Mouse (Mus musculus) intestine, postnatal 0 days (tissue): ENCODE data around the gene Gjb3. TPM values are rescaled to one million over a fixed set of nuclear protein-coding genes. Genes with fewer than 3 reads are reported as not detected.

Experiments used
- ATAC-seq: fragments of 200-750 bp; cut with Nextera tagmentation; 2 replicates; pipeline ENCODE4 v1.8.0; 2017; ENCODE audit warnings: mild to moderate bottlenecking, moderate TSS enrichment, moderate library complexity
- H3K27ac ChIP-seq: fragments of 300-500 bp; sonication (generic); 2 replicates; pipeline ENCODE4 v1.5.1; 2014; ENCODE audit warnings: mild to moderate bottlenecking, low read depth, low read length, moderate library complexity
- H3K27me3 ChIP-seq: fragments of 300-500 bp; sonication (generic); replicated peaks from 2 replicates; pipeline ENCODE4 v1.6.1; 2014; ENCODE audit warnings: low read length, mixed read lengths; ENCODE audit not compliant: control insufficient read depth, insufficient read depth
- H3K36me3 ChIP-seq: fragments of 300-500 bp; sonication (generic); 2 replicates; pipeline ENCODE4 v1.6.1; 2014; ENCODE audit warnings: mild to moderate bottlenecking, moderate library complexity; ENCODE audit not compliant: control insufficient read depth, insufficient read depth
- H3K4me1 ChIP-seq: fragments of 300-500 bp; sonication (generic); replicated peaks from 2 replicates; pipeline ENCODE4 v1.6.1; 2014; ENCODE audit warnings: antibody characterized with exemption, low read length, mixed read lengths; ENCODE audit not compliant: control insufficient read depth, insufficient read depth
- H3K4me2 ChIP-seq: fragments of 300-500 bp; sonication (generic); replicated peaks from 2 replicates; pipeline ENCODE4 v1.6.1; 2014; ENCODE audit warnings: low read depth, mild to moderate bottlenecking, moderate library complexity
- H3K4me3 ChIP-seq: fragments of 300-500 bp; sonication (generic); 2 replicates; pipeline ENCODE4 v1.5.1; 2014; ENCODE audit warnings: low read depth, low read length
- H3K9ac ChIP-seq: fragments of 300-500 bp; sonication (generic); 2 replicates; pipeline ENCODE4 v1.6.1; 2014; ENCODE audit warnings: mild to moderate bottlenecking, low read depth, low read length
- H3K9me3 ChIP-seq: fragments of 300-500 bp; sonication (generic); 2 replicates; pipeline ENCODE4 v1.6.1; 2016; ENCODE audit warnings: mixed run types; ENCODE audit not compliant: control insufficient read depth
- CTCF ChIP-seq: sonication (generic); IDR thresholded peaks from 2 replicates; pipeline ENCODE4 v1.5.1; 2016; ENCODE audit warnings: low read depth, mild to moderate bottlenecking, control low read depth, antibody characterized with exemption, moderate library complexity
- WGBS: fragments of 180-500 bp; shearing (Covaris S2); extraction: QIAGEN DNeasy Blood & Tissue Kit; methylation state at CpG from one replicate; pipeline ENCODE4 v1.1.7; 2014; 5-methylcytosine and 5-hydroxymethylcytosine counted together
- polyA plus RNA-seq: library from polyadenylated mRNA; unstranded; fragments of >200 nt; fragmentation: Nextera tagmentation; extraction: Ambion mirVana; gene quantifications from 2 replicates; pipeline ENCODE4 v1.2.1, GENCODE M21; 2015

Gene Gjb3
- polyA plus RNA-seq, 1 experiment from 2014 or later: 1.3 TPM

DNA sequence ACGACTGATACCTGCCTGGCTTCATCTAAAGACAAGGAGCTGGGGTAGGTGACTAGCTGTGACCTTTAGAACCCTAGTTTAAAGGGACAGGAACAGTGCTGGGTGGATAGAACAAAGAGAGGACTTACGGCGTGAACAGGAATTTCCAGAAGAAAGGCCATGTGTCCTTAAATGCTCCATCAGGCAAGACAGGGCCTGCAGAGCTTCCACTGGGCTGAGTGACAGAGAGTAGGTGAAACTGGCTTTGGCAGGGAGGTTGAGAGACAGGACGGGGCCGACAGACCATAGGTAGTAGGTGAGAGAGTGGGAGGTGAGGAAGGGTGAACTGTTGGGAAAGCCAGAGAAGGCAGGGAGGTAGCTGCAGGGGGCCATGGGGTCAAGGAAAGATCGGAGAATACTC lies 10.7 kb upstream of the Gjb3 start:
- WGBS: 45% methylated on average over 6 of the region's 6 CpGs
- ATAC-seq: no peak
- no peak for TF ChIP-seq CTCF
- Histone ChIP-seq H3K9me3 (no peaks in the 10 kb centered on the region), H3K27me3 (no peaks in the 10 kb centered on the region), H3K4me2 (no peak overlapping the region), H3K4me3 (no peak overlapping the region), H3K27ac (no peak overlapping the region), H3K4me1 (no peaks in the 10 kb centered on the region), H3K9ac (no peak overlapping the region), H3K36me3 (no peaks in the 10 kb centered on the region)

DNA sequence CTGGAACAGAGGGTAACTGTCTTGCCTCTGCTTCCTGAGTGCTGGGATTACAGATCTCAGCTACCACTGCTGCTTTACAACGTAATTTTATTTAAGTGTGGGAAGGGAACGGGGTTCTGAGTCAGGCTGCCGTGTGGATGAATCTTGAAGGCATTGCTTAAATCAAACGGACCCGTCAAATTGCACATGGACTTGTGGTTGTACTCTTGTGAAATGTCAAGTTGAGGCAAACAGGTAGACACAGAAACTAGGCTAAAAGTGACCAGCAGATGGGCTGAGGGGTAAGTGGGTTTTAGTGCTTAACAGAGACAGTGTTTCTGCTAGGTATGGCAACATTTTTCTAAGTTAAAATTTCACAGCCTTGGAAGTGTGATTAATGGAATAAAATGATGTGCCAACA lies 7.0 kb upstream of the Gjb3 start:
- Histone ChIP-seq H3K36me3 (no peaks in the 10 kb centered on the region), H3K27ac (no peak overlapping the region), H3K4me2 (no peak overlapping the region), H3K4me1 (no peaks in the 10 kb centered on the region), H3K9me3 (no peaks in the 10 kb centered on the region), H3K4me3 (no peak overlapping the region), H3K27me3 (no peaks in the 10 kb centered on the region), H3K9ac (no peak overlapping the region)
- WGBS: 83% methylated on average over 5 of the region's 5 CpGs
- no peak for ATAC-seq
- no peak for TF ChIP-seq CTCF

- ATAC-seq: no peak
- no peaks in the 10 kb centered on the region for H3K36me3 ChIP-seq
- no peak overlapping the region for H3K4me2 ChIP-seq
- H3K4me1 ChIP-seq: no peaks in the 10 kb centered on the region
- peaks cover 16% of the 10 kb centered on the region for H3K27me3 ChIP-seq
- no peak overlapping the region for H3K27ac ChIP-seq
- H3K9ac ChIP-seq: no peak overlapping the region
- H3K4me3 ChIP-seq: no peak overlapping the region
- 35% methylated on average over 5 of the region's 5 CpGs for WGBS
- TF ChIP-seq CTCF: no peak
- no peaks in the 10 kb centered on the region for H3K9me3 ChIP-seq
These were observed 4.3 kb upstream of the Gjb3 start for GRCm38 (mm10) chr4:127334870-127335504.

GRCm38 (mm10) chr4:127331171-127331570 lies 527 bp upstream of the Gjb3 start:
- Histone ChIP-seq H3K27ac (no peak overlapping the region), H3K4me3 (no peak overlapping the region), H3K4me2 (no peak overlapping the region), H3K9me3 (no peaks in the 10 kb centered on the region), H3K4me1 (no peaks in the 10 kb centered on the region), H3K9ac (no peak overlapping the region), H3K36me3 (no peaks in the 10 kb centered on the region), H3K27me3 (peaks cover 17% of the 10 kb centered on the region)
- 39% methylated on average over 13 of the region's 13 CpGs for WGBS
- no peak for TF ChIP-seq CTCF
- ATAC-seq: no peak

DNA sequence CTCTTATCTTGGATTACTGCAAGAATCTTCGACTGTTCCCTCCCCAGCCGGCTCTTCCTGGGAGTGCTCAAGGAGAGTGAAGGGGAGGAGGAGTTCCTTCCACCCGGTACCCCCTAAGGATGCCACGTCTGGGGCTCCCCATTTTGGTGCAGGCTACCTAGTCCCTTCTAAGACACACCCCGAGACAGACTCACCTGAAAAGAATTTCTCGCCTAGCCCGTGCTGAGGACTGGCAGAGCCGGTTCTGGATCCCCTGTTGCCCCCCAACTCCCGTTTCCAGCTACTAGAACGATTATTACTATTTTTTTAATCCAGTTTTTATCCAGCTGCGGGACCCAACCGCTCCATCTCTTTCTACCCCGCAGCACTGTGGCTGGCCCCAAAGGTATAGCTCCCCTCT lies 893 bp downstream of the Gjb3 start:
- Histone ChIP-seq H3K36me3 (no peaks in the 10 kb centered on the region), H3K27me3 (peaks cover 17% of the 10 kb centered on the region), H3K9me3 (no peaks in the 10 kb centered on the region), H3K27ac (no peak overlapping the region), H3K4me3 (peak overlapping the region; percentile 21; the same call in 1 of the 2 replicates), H3K9ac (no peak overlapping the region), H3K4me2 (peak overlapping the region; percentile 60), H3K4me1 (no peaks in the 10 kb centered on the region)
- WGBS: 0% methylated on average over 13 of the region's 13 CpGs
- TF ChIP-seq CTCF: no peak
- no peak for ATAC-seq

DNA sequence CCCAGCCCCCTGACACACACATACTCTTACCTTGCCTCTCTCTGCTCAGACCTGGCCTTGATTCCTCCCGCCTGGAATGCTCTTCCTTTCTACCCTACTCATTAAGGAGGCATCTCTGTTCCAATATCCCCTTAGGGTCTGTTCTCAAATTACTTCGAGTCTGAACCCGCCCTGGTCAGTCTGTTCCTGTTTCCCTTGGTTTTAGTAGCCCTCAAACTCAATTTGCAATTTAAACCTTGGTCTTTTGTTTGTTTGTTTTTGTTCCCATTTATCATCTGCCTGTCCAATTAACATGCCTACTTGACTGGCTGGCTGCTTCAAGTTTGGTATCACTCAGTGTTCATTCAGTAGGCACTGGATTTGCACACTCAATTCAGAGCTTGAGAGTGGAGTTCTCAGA lies 1.6 kb downstream of the Gjb3 start:
- Histone ChIP-seq H3K27me3 (peaks cover 17% of the 10 kb centered on the region), H3K4me1 (no peaks in the 10 kb centered on the region), H3K4me3 (no peak overlapping the region), H3K9ac (no peak overlapping the region), H3K4me2 (no peak overlapping the region), H3K27ac (no peak overlapping the region), H3K9me3 (no peaks in the 10 kb centered on the region), H3K36me3 (no peaks in the 10 kb centered on the region)
- no peak for ATAC-seq
- TF ChIP-seq CTCF: no peak
- 34% methylated on average over 3 of the region's 3 CpGs for WGBS

GRCm38 (mm10) chr4:127328378-127328777 lies 2.3 kb downstream of the Gjb3 start:
- no peak for TF ChIP-seq CTCF
- Histone ChIP-seq H3K36me3 (no peaks in the 10 kb centered on the region), H3K9ac (no peak overlapping the region), H3K9me3 (no peaks in the 10 kb centered on the region), H3K27ac (no peak overlapping the region), H3K4me1 (no peaks in the 10 kb centered on the region), H3K4me2 (no peak overlapping the region), H3K27me3 (peaks cover 17% of the 10 kb centered on the region), H3K4me3 (no peak overlapping the region)
- ATAC-seq: no peak
- 51% methylated on average over 7 of the region's 7 CpGs for WGBS
